Mouse (Mus musculus) Patski (cell line): Measurements from ENCODE around the gene 1700092M07Rik. TPM values are rescaled to one million over a fixed set of nuclear protein-coding genes. Genes with fewer than 3 reads are reported as not detected.

Experiments
- ATAC-seq: fragments of 100-300 bp; one replicate; pipeline ENCODE4 v1.8.0; 2021
- CTCF ChIA-PET: fragments of 350-600 bp; sonication (Branson Sonifier 250); formaldehyde crosslinking; loops from one replicate; lab custom pipeline; 2022; ENCODE audit warnings: inconsistent platforms; lab: Charles Lee
- POLR2A ChIA-PET: fragments of 350-600 bp; sonication (Branson Sonifier 250); formaldehyde crosslinking; loops from one replicate; lab custom pipeline; 2022; ENCODE audit warnings: antibody characterized with exemption, inconsistent platforms; lab: Charles Lee
- DNase-seq: peaks from one replicate; pipeline ENCODE4 v3.0.0-alpha.2; 2011; ENCODE audit warnings: low read depth, low spot score
- H3K27me3 ChIP-seq: fragments of 371-371 bp; one replicate; pipeline ENCODE4 v1.5.1; 2021
- CTCF ChIP-seq: fragments of 100-300 bp; IDR thresholded peaks from one replicate; pipeline ENCODE4 v1.5.1; 2021
- in situ Hi-C: fragments of 300-500 bp; cut with MboI; formaldehyde crosslinking; loops from 3 replicates; pipeline ENCODE4 v1.11.1; 2018; ENCODE audit warnings: low pct_unique_long_range_greater_than_20kb, mixed read lengths
- polyA plus RNA-seq: library from polyadenylated mRNA; unstranded; gene quantifications from one replicate; pipeline ENCODE4 v1.2.3, GENCODE M21; 2021

Gene 1700092M07Rik
- polyA plus RNA-seq, 1 experiment from 2014 or later, result 0.86 TPM

GRCm38 (mm10) chr19:8774086-8774835 is 33.7 kb downstream of the 1700092M07Rik start, which contains the start of gene Tmem179b:
Tmem179b (minus strand) TSS chr19:8774467.
- TF ChIP-seq CTCF, result no peak
- peak; percentile 60 for DNase-seq
- ATAC-seq, result peak; percentile 92
- in situ Hi-C loops, result no loop called here
- CTCF ChIA-PET, result interaction anchor here (1.2 to 2.0 kb wide), 5 partner anchors 11 to 41 kb away, joined by 3 to 5 read pairs (median 4); partner anchors contain the start of gene Nxf1
- POLR2A ChIA-PET, result interaction anchor here (0.6 to 4.3 kb wide), 12 partner anchors 12 to 1839 kb away, joined by 3 to 37 read pairs (median 3); partner anchors contain the start of genes Hnrnpul2, Nxf1, Taf6l and Ttc9c
- H3K27me3 ChIP-seq, result no peaks in the 10 kb centered on the region

GRCm38 (mm10) chr19:8774951-8775421 is 34.5 kb downstream of the 1700092M07Rik start:
- no peak for DNase-seq
- no peaks in the 10 kb centered on the region for H3K27me3 ChIP-seq
- no peak for ATAC-seq
- POLR2A ChIA-PET, result interaction anchor here (0.8 to 4.3 kb wide), 9 partner anchors 12 to 98 kb away, joined by 3 to 37 read pairs (median 5); partner anchors contain the start of genes Nxf1 and Taf6l
- CTCF ChIA-PET, result interaction anchor here (1.0 to 1.9 kb wide), 4 partner anchors 11 to 22 kb away, joined by 3 to 5 read pairs (median 4); partner anchors contain the start of gene Nxf1
- no peak for TF ChIP-seq CTCF
- in situ Hi-C loops, result no loop called here

GRCm38 (mm10) chr19:8786008-8786781 is 45.7 kb downstream of the 1700092M07Rik start, which contains the start of gene Taf6l:
Taf6l (minus strand) TSS chr19:8786417.
- DNase-seq (peak; percentile 81), ATAC-seq (peak; percentile 100)
- H3K27me3 ChIP-seq, result no peaks in the 10 kb centered on the region
- ChIA-PET CTCF (interaction anchor here (0.8 to 4.1 kb wide), 4 partner anchors 9 to 12 kb away, joined by 3 to 26 read pairs (median 6); partner anchors contain the start of genes Polr2g and Tmem179b), POLR2A (interaction anchor here (1.1 to 4.5 kb wide), 3 partner anchors 11 to 33 kb away, joined by 3 to 37 read pairs (median 6); partner anchors contain the start of genes Polr2g and Tmem179b)
- no peak for TF ChIP-seq CTCF
- in situ Hi-C loops, result no loop called here

- ChIA-PET CTCF (interaction anchor here (0.6 to 4.1 kb wide), 4 partner anchors 9 to 22 kb away, joined by 3 to 26 read pairs (median 4); partner anchors contain the start of gene Polr2g), POLR2A (interaction anchor here (0.6 to 4.5 kb wide), 7 partner anchors 9 to 50 kb away, joined by 3 to 37 read pairs (median 3); partner anchors contain the start of genes Hnrnpul2, Tmem179b and Ttc9c)
- ATAC-seq (no peak), DNase-seq (no peak)
- no peaks in the 10 kb centered on the region for H3K27me3 ChIP-seq
- no peak for TF ChIP-seq CTCF
- in situ Hi-C loops, result no loop called here
Observed at GRCm38 (mm10) chr19:8788521-8788920, 48.0 kb downstream of the 1700092M07Rik start.

- POLR2A ChIA-PET, result interaction anchor here (1.0 to 1.3 kb wide), 4 partner anchors 9 to 49 kb away, joined by 3 to 5 read pairs (median 4); partner anchors contain the start of genes Hnrnpul2 and Ttc9c
- ATAC-seq (no peak), DNase-seq (no peak)
- CTCF ChIA-PET, result interaction anchor here (1.0 to 4.1 kb wide), 3 partner anchors 9 to 14 kb away, joined by 3 to 26 read pairs (median 4); partner anchors contain the start of gene Polr2g
- TF ChIP-seq CTCF, result no peak
- in situ Hi-C loops, result no loop called here
- H3K27me3 ChIP-seq, result no peaks in the 10 kb centered on the region
Observed at GRCm38 (mm10) chr19:8789171-8789570, 48.7 kb downstream of the 1700092M07Rik start.

- in situ Hi-C loops, result no loop called here
- TF ChIP-seq CTCF, result no peak
- POLR2A ChIA-PET, result no interaction called here
- no peak for DNase-seq
- H3K27me3 ChIP-seq, result no peaks in the 10 kb centered on the region
- CTCF ChIA-PET, result interaction anchor here (0.7 kb wide), 1 partner anchor 10 kb away, joined by 3 read pairs; no protein-coding TSS in a partner anchor
- ATAC-seq, result no peak
Observed at GRCm38 (mm10) chr19:8790171-8790570, 49.7 kb downstream of the 1700092M07Rik start.

Other genes starting within 250 kb of the 1700092M07Rik start
- not detected for gene Slc22a8, start 149.5 kb upstream of the 1700092M07Rik start, polyA plus RNA-seq
- not detected for gene Slc22a6, start 122.7 kb upstream of the 1700092M07Rik start, polyA plus RNA-seq
- gene Chrm1, start 76.9 kb upstream of the 1700092M07Rik start, polyA plus RNA-seq, result 0.01 TPM
- gene Slc3a2, start 17.3 kb upstream of the 1700092M07Rik start, polyA plus RNA-seq, result 807 TPM
- 64.7 TPM for gene Wdr74, start 4.9 kb upstream of the 1700092M07Rik start, polyA plus RNA-seq
- 116 TPM for gene Stx5a, start 695 bp downstream of the 1700092M07Rik start, polyA plus RNA-seq
- gene Nxf1, start 16.4 kb downstream of the 1700092M07Rik start, polyA plus RNA-seq, result 164 TPM
- 74.3 TPM for gene Tmem223, start 30.3 kb downstream of the 1700092M07Rik start, polyA plus RNA-seq
- 58.9 TPM for gene Tmem179b, start 33.7 kb downstream of the 1700092M07Rik start, polyA plus RNA-seq
- 25.8 TPM for gene Taf6l, start 45.7 kb downstream of the 1700092M07Rik start, polyA plus RNA-seq
- gene Polr2g, start 57.9 kb downstream of the 1700092M07Rik start, polyA plus RNA-seq, result 148 TPM
- gene Zbtb3, start 61.8 kb downstream of the 1700092M07Rik start, polyA plus RNA-seq, result 5.0 TPM
- 51.4 TPM for gene Ttc9c, start 78.6 kb downstream of the 1700092M07Rik start, polyA plus RNA-seq
- 136 TPM for gene Hnrnpul2, start 79.3 kb downstream of the 1700092M07Rik start, polyA plus RNA-seq
- gene AC129217.1, start 89.1 kb downstream of the 1700092M07Rik start, polyA plus RNA-seq, result 3.3 TPM
- gene Bscl2, start 96.7 kb downstream of the 1700092M07Rik start, polyA plus RNA-seq, result 4.1 TPM
- 0.50 TPM for gene Gng3, start 98.5 kb downstream of the 1700092M07Rik start, polyA plus RNA-seq
- 0.10 TPM for gene Lrrn4cl, start 110.0 kb downstream of the 1700092M07Rik start, polyA plus RNA-seq
- gene Ubxn1, start 130.8 kb downstream of the 1700092M07Rik start, polyA plus RNA-seq, result 270 TPM
- 50.7 TPM for gene Uqcc3, start 140.2 kb downstream of the 1700092M07Rik start, polyA plus RNA-seq
- 15.4 TPM for gene Lbhd1, start 143.0 kb downstream of the 1700092M07Rik start, polyA plus RNA-seq
- gene Gm49403, start 143.2 kb downstream of the 1700092M07Rik start, polyA plus RNA-seq, result not detected
- 69.6 TPM for gene 1810009A15Rik, start 148.1 kb downstream of the 1700092M07Rik start, polyA plus RNA-seq
- gene Gm49416, start 148.2 kb downstream of the 1700092M07Rik start, polyA plus RNA-seq, result 5.9 TPM
- 31.2 TPM for gene Ints5, start 152.3 kb downstream of the 1700092M07Rik start, polyA plus RNA-seq
- gene Ganab, start 157.4 kb downstream of the 1700092M07Rik start, polyA plus RNA-seq, result 308 TPM
- 53.3 TPM for gene B3gat3, start 179.7 kb downstream of the 1700092M07Rik start, polyA plus RNA-seq
- gene Rom1, start 188.6 kb downstream of the 1700092M07Rik start, polyA plus RNA-seq, result 9.1 TPM
- gene Eml3, start 188.8 kb downstream of the 1700092M07Rik start, polyA plus RNA-seq, result 56.5 TPM
- 141 TPM for gene Mta2, start 201.2 kb downstream of the 1700092M07Rik start, polyA plus RNA-seq
- gene Tut1, start 213.1 kb downstream of the 1700092M07Rik start, polyA plus RNA-seq, result 24.6 TPM
- 419 TPM for gene Eef1g, start 226.3 kb downstream of the 1700092M07Rik start, polyA plus RNA-seq
- 57.7 TPM for gene Ahnak, start 248.6 kb downstream of the 1700092M07Rik start, polyA plus RNA-seq